Mouse (Mus musculus): ENCODE measurements around the gene Hdac4. TPM values are rescaled to one million over a fixed set of nuclear protein-coding genes. Genes with fewer than 3 reads are reported as not detected.

Gene Hdac4
- polyA plus RNA-seq, 2 experiments from 2014 or later: 46.3 to 62.1 TPM

DNA sequence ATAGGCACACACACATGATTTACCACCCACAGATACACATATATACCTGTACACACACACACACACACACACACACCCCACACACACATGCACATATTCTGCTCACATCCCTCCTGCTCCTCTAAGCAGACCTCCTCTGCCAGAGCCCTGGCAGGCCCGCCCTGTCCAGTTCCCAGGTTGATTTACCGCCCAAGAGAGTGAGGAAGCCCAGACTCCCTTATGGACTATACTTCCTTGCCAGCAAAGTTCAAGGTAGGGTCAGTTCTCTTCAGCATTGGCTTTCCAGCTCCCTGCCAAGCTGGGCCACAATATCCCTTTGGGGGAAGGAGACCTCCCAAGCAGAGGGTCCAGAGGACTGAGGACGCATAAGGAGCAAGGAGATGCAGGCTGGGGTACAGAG, 280.9 kb downstream of the Hdac4 start:
- no peak for ATAC-seq

- ATAC-seq: no peak
Measured at GRCm38 (mm10) chr1:91913850-91914249, 281.6 kb downstream of the Hdac4 start.

- ATAC-seq: no peak
Measured at GRCm38 (mm10) chr1:91912227-91913119, 283.0 kb downstream of the Hdac4 start.

DNA sequence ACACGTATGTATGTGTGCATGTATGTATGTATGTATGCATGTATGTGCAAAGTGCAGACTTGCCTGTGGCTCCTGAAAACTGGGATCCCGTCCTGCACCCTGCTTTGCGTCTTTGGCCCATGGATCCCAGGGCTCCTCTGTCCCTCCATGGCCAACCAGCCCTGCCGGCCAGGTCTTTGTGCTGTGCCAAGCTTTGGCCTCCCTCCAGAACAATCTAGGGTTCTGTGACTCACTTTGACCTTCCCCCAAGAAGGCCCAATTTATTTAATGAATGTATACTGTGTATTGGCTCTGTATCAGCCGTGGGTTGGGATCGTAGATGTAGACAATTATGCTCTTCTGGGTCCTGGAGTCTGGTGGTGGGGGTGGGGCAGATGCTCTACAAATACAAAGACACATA, 290.2 kb downstream of the Hdac4 start:
- ATAC-seq: no peak

DNA sequence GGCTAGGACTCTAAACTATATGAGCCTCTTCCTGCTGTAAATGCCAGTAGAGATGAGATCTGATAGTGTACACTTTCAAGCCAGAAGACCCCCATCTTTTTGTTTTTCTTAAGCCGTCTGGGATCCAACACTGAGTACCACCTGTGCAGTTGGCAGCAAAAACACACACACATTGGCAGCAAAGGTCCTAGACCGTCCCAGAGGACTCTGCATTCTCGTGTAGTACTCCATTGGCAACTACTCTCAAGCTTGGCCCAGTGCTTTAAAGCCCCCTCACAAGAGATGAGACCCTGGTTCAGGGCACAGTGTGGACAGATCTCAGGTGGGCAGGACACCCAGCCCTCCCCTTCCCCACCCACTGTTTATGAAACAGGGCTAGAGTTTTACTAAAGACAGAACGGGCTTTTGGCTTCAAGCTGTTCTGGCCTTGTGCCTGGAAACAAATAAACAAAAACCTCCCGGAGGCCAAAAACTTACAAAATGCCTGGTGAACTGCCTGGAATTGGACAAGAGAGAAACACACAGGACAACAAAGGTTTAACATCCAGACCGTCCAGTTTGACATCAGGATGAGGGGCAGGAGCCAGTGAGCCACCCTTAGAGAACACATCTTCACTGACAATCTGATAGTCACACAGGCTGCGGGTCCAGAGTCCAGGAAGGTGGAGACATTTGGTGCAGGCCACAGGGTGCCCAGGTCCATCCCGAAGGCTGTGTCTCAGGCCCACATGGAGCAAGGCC, 292.1 kb downstream of the Hdac4 start:
- no peak for ATAC-seq

DNA sequence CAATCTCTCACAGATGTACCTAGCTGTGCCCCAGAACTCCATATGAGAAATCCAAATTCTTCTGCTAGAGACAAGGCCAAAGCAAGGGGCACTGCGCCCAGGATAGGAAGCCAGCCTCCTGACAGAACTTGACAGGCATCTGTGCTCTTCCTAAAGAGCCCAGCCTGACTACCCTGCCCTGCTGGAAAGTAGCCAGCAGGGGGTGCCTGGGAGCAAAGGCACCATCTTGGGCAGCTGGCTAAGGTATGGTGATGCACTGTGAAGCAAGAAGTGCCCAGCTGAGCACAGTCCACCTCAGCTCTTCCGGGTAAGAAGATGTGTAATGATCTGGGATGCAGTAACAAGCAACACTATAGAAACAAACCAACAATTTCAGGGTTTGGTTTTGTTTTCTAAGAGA, 298.4 kb downstream of the Hdac4 start:
- no peak for ATAC-seq

DNA sequence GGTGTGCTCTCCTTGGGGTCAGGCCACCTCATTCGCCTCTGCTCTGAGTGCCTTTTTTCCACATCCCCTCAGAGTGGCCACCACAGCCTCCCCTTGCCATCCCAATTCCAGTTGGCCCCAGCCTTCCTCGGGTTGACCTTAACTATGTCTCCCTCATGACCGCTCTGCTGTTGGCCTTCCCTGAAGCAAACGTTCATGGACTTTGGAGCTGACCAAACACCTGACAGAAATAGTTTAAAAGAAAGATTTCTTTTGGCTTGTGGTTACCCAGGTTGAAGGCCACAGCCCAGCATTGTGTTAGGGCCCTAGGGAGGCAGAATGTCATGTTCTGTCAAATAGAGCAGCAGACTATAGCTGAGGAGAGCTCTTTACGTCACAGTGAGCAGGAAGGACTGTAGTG, 301.2 kb downstream of the Hdac4 start:
- no peak for ATAC-seq

- ATAC-seq: no peak
Measured at GRCm38 (mm10) chr1:91893598-91893997, 301.9 kb downstream of the Hdac4 start.

DNA sequence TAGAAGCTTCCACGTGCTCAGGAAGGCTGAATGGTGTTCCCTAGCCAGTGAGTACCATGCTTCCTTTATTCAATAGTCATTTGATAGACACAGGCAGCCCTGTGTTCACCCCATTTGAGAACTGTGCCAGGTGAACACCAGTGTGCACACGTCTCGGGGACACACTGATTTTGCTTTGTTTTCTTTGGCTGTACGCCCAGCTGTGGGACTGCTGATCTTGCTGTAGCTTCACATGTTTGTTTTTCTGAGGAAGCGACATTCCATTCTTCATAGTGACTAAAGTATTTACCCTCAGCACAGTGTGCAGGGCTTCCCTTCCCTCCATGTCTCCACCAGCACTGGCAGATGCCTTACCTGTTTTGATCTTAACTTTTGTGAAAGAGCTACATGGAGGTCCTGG, 312.4 kb downstream of the Hdac4 start:
- no peak for ATAC-seq

GRCm38 (mm10) chr1:91880899-91881298, 314.6 kb downstream of the Hdac4 start:
- no peak for ATAC-seq

DNA sequence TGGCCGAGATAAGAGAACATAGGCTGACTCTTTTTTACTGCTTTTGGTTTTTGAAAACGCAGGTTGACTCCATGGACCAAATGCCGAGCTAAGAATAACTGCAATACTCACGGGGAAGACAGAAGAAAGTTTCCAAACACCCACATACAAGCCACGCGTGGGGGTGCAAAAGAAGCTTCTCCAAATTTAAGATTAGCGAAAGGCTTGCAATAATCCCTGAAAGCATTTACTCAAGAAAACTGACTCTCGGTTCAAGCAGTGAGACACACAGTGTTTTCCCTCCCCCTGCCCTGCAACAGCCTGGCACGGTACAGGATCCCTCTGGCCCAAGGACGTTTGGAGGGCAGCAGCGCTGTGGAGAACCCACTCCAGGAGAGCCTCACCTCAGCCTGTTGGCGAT, 315.3 kb downstream of the Hdac4 start:
- ATAC-seq: no peak

Measured in activated CD4-positive, CD25-positive, alpha-beta regulatory T cell, adult 4 months (primary cell).